Mouse (Mus musculus): ENCODE measurements around the gene Capn2.

Capn2 gene

DNA sequence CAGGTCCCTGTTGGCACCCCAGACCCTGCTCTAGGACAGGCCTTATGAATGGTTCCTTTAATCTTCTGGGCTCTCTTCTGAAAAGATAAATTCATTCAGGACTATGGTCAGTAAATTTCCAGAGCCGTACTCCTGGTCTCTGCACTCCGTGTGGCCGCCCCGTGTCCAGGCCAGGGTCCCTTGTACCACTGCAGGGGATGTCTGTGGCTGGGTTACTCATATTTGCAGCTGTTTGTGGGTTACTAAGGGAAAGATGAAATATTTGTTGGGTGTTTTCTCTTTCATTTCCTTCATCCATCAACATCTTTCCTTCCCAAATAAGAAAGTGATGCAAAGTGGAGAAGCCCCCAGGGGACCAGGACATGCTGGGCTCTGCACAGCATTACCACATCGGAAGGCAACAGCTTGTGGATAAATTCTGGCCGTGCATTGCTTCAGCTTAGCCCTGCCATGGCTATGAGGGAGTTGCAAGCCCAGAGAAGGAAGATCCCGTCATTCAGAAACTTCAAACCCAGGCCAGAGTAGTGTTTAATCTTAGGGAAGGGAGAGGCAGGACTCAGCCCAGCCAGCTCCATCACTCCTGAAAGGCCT, 15.5 kb downstream of the Capn2 start:
- DNase-seq (ENCODE audit: low spot score in 2 of 2): no peak

DNA sequence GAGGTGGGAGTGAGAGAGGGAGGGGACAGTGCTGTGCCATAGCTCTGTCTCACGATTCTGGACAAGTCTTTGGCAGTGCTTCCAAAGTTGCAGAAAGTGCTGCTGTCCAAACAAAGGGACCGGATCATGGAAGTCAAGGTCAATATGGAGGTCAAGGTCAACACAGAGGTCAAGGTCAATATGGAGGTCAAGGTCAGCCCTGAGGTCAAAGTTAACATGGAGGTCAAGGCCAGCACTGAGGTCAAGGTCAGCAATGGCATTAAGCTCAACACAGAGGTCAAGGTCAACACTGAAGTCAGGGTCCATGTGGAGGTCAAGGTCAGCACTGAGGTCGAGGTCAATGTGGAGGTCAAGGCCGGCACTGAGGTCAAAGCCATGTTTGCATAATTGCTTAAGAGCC, 16.6 kb downstream of the Capn2 start:
- no peak for DNase-seq (ENCODE audit: low spot score in 2 of 2)

DNA sequence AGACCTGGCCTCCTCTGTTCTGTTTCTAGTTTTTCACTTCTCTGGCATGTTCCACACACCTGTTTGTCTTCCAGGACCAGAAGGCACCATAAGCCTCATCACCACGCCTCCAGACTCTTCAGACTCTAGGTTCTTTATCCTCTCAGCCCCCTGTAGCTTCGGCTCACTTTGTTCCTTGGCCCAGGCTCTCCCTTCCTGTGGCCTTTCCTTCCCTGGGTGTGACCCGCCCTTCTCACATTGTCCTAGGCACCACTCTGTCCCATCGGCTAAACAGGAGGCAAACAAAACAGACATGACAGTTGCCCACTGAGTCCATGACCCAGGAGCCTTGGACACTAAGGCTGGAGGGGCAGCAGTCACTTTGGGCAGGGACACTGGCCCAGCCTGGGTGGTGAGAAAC, 17.2 kb downstream of the Capn2 start:
- DNase-seq (ENCODE audit: low spot score in 2 of 2): no peak

DNA sequence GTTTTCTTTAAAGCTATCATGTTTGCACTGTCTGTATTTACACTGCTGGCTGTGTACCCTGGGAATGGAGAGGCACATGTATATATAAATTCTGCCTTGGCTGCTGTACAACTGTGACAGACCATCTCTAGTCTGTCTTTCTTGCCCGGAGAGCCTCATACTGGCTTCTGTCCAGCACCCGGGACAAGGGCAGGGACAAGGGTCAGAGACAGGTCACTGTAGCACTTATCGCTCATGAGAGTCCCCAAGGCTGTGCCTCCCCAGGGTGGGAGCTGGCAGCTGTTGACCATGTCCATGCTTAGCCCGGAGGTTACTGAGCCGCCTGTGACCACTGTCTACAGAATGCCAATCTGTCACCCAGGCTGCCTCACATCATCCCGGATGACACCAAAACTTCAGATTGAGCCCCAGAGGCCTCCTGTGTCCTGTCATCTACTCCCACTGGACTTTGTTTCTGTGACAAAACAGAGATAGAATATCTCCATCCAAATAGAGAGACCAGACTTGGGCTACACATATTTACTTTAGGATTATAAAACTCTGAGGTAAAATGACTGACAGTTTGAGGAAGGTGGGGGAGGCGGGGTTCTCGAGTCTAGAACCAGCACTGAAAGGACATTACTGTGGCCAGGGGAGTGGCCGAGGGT, 17.8 kb downstream of the Capn2 start:
- no peak for DNase-seq (ENCODE audit: low spot score in 2 of 2)

DNA sequence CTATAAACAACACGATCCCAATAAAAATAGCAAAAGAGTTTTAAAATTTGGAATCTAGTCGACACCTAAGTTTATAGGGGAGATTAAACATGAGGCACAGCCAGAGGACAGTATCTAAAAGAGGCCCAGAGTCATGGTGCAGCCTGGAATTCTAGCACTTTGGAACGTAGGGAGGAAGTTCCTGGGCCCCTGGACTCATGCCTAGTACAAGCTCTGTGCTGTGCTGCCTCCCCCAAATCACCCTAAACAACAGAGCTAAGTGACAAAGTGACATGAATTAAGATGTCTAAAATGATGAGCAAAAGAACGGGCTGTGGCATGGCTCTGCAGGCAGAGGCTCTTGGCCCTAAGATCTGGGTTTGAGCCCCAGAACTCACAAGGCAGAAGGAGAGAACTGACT, 19.7 kb downstream of the Capn2 start:
- DNase-seq (ENCODE audit: low spot score in 2 of 2): no peak

DNA sequence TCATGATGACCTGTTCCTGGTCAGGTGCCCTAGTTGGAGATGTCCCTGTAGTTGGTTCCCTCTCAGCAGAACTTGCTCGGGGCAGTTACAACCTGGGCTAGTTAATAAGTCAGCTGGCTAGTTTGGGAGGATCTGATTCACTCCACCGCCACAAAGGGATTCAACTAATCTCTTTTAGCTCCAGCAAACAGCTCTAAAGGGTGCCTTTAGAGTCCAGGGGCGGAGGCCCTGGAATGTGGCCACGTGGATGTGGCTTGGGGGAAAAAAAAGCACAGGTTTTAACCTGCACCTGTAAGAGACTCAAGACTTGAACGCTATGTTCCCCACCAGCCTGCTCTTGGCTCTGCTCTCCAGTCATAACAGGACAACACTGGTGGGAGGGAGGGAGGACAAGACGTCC, 20.7 kb downstream of the Capn2 start:
- no peak for DNase-seq (ENCODE audit: low spot score in 2 of 2)

DNA sequence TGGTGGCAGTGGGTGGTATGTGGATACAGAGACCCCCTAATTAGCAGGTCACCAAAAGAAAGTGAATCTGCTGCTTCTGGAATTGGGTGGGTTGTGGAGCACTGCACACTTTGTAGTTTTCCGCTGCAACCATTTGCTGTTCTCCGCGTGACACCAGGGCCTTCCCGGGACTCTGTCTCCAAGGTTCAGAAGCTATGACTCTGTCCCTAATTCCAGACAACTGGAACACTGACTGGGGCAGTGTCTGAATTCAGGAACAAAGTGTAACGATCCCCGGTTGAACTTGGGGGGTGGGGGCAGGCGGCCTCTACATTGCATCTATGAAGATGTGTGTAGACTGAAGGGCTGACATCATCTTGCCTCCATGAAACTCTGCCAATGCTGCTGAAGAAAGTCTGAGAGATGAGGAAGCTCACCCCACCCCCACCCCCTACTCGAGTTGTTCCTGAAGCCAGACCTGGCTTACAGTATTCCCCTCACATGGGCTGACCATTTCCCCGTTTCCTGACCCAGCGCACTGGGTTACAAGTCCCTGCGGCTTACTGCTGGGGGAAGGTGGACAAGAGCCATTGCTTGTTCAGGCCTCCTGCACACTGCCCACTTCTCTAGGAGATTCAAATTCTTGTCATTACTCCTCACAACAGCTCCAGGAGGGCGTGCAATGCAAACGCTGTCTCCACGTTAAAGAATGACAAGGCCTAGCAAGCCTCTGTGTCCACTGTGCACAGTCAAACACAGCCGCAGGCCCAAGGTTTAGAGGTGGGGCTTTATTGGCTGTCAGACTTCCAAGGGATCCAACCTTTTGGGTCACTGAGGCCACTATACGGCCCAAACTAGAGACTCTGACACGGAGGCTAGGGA, 22.9 kb downstream of the Capn2 start:
- no peak for DNase-seq (ENCODE audit: low spot score in 2 of 2)

DNA sequence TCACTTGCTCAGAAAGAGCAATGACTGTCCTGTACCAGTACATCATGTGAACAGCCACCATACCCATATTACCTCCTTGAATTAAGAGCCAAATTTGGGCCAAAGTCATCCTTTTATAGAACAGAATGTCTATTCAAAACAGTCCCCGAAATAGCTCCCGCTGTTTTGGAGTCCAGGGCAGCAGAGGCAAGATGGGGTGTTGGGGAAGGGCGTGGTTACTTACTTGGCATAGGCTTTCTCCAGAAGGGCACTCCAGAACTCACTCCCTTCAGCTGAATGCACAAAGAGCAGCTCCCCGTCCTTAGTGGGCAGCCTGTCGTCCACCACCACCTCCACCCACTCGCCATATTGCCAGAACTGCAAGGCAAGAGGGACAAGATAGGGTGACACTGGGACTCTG, 25.6 kb downstream of the Capn2 start:
- DNase-seq (ENCODE audit: low spot score in 2 of 2): no peak

DNA sequence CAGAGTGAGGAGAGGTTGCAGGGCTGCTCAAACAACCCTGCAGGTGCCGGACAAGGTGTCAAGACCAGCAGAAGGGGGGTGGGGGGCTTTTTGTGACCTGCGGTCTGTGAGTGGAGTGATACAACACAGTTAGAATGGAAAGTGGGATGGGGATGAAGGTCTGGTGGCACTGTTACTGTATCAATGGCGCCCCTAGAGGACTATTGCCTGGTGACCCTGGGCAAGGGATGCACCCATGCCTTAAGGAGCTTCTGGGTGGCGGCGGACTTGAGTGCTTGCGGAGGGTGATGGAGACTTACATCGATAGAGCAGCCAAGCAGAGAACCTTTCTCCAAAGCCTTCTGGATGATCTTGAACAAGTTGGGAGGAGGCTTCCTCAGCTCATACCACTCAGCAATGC, 26.8 kb downstream of the Capn2 start:
- no peak for DNase-seq (ENCODE audit: low spot score in 2 of 2)

DNA sequence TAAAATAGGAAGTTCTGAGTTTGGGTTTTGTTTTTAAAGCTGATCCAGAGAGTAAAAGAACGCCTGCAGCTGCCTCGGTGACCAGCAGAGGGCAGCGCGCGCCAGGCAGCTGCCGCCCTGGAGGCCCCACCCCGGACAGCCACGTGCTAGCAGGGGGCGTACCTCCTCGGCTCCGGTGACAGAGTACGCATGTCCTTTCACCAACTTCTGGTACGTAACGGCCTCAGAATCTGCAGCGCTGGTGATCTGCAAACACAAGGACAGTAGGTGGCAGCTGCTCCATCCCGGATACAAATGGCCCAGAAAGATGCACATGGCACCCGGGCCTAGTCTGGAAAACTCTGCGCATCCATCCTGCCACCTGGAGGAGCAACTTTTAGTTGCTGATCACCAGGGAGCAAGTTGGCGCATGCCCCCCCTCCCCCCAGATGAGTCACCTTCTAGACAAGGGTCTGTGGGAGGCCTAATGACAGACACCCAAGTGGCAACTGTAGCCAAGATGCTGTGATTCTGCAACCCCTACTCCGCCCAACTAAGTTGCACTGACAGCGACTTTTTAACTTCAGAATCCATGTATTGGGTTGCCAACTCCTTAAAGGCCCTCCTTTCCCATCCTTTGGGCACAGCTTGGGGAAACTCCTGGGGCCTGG, 27.5 kb downstream of the Capn2 start:
- peak; percentile 77 to 85 for DNase-seq (ENCODE audit: low spot score in 2 of 2)

DNA sequence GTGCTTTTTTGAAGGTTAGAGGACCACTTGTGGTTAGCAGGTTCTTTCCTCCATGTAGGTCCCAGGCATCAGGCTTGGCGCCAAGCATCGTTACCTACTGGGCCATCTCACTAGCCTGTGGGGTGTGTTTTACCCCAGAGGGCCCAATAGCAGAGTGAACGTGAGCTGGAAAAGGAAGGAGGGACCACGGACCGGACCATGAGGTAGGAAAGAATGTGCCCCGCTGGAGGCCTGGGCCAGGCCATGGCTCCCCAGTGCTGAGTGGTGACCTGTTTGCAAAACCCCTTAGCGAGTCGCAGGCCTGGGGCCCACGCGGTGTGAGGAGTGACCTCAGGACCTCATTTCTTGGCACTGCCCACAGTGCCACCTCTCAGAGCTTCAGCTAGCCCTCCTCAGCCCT, 28.9 kb downstream of the Capn2 start:
- DNase-seq (ENCODE audit: low spot score in 2 of 2): no peak

DNA sequence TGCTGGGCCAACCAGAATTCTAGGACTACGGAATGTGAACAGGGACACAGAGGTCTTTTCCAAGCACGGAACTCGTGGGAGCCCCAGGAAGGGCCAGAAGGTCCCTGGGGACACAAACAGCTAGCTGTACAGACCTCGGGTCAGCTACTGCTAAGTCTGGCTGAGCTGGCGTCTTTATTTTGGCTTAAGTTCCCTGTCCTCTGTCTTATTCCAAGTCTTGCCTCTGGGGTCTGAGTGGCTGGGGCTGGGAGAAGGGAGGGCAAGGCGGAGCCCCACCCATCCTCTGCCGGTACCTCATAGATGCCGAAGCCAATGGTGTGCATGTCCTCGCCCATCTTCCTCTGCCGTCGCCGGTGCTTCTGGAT, 33.5 kb downstream of the Capn2 start:
- no peak for DNase-seq (ENCODE audit: low spot score in 2 of 2)

DNA sequence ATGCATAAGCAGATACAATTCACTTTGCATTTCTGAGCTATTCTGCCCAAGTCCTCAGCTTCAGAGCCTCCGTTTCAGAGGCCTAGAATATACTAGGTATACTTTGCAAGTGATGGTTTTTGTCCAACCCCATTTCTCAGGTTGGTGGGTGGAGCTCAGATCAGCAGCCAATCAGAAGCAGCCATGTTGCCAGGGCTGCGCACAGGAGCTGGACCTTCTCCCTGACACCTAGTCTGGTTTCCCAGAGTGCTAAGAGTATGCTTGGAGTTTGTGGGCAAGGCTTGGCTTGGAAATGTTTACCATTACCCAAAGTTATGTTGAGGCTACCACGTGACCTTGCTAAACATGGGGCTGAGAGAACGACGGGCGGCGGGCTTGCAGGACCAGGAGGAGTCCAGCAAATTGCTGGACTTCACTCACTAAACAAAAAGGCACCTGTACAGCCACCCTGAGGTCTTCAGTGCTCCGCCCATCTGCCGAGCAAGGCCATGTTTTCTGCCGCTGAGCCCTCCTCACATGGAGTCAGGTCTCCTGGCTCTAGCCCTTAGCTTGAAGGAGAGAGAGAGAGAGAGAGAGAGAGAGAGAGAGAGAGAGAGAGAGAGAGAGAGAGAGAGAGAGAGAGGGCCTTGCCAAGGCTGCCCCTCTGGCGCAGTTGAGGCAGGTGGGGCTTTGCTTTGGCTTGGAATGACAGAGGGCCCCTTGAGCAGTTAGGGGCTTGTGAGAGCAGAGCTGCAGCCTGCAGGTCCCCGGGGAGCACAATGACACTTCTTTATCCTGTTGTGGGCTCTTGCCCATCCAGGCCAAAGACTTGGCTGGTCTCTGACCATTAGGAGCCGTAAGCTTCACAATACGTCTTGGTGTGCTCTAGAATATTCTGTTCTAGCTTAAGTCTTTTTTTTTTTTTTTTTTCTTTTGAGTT, 34.2 kb downstream of the Capn2 start:
- no peak for DNase-seq (ENCODE audit: low spot score in 2 of 2)

DNA sequence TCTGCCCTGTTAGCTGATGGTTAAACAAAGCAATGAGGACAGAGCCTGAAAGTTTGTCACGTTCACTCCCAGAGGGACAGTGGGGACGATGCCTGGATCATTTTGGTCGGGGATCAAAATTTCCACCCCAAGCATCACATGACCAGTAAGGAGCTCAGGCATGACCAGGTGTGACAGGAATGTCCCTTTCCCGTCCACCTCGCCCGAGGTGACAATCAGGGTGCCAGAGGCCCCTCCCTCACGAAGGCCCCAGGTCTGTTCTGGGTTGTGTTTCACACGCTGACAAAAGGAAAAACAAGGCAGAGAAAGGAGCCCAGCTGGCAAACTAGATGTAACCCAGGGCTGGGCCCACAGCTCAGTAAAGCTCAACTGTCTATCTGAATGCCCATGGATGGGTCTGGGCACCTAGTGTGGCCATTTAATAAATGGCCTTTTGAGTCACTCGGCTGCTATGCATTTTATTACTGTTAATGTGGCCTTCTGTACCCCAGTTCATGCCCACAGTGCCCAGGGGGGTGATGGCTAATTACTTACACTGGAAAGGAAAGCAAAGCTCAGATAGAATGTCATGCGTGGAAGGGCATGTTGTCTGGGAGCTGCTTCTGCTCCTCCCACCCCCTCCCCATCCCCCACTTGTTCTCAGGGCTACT, 35.6 kb downstream of the Capn2 start:
- DNase-seq (ENCODE audit: low spot score in 2 of 2): no peak

DNA sequence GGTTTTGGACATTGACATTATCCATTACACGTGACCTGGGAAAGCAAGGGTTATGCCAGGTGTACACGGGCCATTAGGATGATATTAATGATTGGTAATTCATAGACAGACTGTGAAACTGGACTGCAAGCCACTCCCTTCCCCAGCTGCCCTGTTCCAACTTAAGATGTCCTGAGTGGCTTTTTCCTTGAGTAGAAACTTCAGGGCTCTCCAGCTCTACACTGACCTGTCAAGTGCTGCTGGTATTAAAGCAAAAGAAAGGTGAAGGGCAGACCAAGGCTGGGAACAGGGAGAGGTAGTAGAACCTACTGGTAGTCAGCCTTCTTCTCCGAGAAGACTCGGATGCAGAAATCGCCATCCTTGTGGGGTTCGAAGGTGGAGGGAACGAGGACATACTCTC, 36.3 kb downstream of the Capn2 start:
- no peak for DNase-seq (ENCODE audit: low spot score in 2 of 2)

DNA sequence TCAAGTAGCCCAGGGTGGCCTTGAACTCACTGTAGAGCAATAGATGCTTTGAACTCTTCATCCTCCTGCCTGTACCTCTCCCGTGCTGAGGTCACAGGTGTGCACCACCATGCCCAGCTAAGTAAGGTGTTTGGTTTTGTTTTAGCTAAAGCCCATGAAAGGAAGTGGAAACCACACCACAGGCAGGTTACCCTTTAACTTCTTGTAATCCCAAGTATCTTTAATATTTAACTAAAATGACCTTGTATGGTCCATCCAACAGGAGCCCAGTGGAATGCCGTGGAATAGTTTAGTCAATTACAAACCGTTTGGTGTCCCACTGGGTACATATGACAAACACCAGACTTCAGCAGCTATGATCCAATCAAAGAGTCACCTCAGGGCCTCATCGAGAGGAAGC, 38.5 kb downstream of the Capn2 start:
- DNase-seq (ENCODE audit: low spot score in 2 of 2): no peak

DNA sequence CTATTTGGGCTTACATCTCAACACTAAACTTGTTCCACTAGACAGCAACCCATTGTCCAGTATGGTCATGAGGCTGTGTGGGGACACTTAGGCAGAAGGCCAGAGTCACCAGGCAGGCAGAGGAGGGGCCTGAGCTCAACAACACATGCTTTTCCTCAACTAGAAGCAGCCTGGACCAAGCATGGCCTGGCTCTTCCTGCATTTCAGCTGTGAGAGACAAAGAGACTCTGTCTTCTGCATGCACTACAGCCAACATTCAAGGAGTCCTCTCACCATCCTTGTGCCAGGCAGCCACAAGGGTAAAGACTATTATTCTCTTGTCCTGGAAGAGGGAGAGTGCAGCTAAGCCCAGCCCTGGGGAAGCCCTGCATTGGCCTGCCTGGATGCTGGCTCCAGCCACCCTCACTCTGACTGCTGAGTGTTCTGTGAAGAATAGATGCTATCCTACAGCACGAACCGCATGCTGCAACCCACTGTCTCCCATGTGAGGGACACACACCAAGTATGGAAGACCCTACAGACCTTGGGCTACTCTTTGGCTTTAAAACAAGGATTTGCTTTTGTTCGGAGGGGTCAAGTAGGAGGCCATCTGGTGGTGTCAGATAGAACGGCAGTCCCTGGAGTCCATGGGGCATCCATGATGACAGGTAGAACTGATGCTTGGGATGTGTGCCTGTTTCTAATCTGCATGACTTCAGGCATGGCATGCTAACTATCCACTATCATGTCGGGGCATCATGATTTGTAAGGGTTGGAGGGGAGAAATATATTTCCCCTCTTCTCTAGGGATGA, 42.2 kb downstream of the Capn2 start:
- no peak for DNase-seq (ENCODE audit: low spot score in 2 of 2)

DNA sequence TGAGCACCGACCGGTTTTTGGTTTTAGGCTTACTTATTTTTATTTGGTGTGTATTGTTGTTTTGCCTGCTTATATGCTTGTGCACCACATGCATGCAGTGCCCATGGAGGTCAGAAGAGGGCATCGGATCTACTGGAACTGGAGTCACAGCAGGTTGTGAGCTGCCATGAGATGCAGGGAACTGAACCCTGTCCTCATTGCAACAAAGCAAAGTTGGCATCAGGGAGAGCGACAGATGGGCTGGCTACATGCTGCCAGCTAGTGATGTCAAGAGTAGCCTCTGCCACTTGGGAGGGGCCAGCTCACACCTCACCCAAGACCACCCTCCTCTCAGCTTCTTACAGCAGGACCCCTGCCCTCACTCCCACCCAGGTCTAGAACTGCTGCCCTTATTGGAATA, 51.4 kb downstream of the Capn2 start:
- no peak for DNase-seq (ENCODE audit: low spot score in 2 of 2)

DNA sequence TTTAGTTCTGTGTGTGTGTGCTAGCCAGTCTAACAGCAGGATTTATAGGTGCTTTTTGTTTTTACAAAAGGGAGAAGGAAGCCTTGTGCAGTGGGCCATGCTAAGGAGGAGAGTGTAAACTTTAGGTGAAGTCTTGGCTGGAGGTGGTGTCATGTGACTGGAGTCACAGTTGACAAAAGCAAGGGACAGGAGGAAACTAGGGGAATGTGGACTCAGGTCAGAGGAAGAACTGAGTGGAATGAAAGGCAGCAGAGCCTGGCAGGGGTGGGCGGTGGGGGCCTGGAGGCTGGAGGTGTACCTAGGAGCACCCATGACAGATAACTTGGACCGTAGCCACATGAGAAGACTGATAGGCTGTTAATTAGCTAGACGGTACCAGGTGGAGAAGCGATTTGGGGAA, 52.1 kb downstream of the Capn2 start:
- no peak for DNase-seq (ENCODE audit: low spot score in 2 of 2)

DNA sequence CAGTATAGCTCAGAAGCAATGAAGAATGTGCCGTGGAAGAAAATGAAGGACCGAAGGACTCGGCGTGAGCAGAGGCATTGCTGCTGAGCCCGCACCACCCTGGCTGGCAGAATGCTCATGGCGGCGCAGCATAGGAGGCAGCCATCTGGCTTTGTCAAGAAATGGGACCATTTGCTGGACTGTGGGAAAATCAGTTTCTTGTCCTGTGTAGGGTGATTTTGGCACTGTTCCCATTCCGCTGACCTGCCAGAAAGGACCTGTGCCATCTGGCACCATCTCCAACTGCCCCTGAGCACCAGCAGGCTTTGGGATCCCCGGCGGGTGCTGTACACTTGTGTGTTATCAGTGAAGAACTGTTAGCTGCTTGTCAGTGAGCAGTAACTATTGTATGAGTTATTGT, 55.6 kb downstream of the Capn2 start:
- DNase-seq (ENCODE audit: low spot score in 2 of 2): no peak
